Comparison of ENCODE assay signal across 14 mouse cellular contexts in the genomic region with DNA sequence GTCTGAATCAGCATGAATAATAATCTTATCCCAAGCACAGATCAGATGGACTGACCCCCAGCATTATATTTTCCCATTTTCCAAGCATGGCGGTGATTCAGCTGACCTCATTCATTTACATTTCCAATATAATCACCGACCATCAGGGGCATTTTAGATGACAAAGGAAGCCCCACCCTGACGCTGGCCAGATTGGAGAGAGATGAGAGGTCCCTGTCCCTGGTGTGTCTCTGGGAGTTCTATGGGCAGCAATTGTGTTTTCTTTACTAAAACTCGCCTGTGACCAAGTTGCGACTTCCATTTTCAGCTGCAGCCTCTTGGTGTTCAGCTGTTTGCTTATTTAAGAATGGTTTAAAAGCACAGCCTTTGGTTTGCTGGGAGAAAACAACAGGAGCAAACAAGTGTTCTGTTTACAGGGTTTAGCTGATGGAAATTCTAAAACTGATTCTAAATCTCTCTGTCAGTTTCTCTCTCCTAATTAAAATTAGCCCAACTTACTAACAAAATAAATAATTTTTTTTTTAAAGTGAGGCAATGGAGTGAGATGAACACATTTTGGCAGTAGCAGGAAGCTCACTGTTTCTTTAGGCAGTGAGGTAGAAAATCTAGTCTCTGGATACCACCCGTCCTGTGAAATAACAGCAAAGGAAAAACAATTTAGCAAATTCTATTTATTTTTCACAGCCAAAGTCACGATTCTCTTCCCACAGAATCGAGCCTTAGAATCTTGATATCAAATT.
DNase-seq lines count a peak whose midpoint lies in the region; ATAC-seq and TF ChIP-seq lines count a peak whose summit lies in the region.
"Had no signal": no experiment of that assay in that cellular context is flagged by ENCODE, and none has a peak within 500 bp of the region (broad histone marks: within the 10 kb centered on the region; RNA-seq: fewer than 3 reads in every experiment).

No protein-coding gene starts in this region.

- no peak overlapping the region for H3K27ac ChIP-seq in kidney, postnatal 0 days
- no peak overlapping the region for H3K27ac ChIP-seq in forebrain, embryonic 11.5 days (ENCODE audit: low read depth, low read length)
- peak overlapping the region; percentile 66 for H3K27ac ChIP-seq in hindbrain, embryonic 12.5 days
- H3K27ac ChIP-seq in midbrain, postnatal 0 days (ENCODE audit: low read depth, low read length): no peak overlapping the region

- H3K9me3 ChIP-seq in kidney, postnatal 0 days (replicated peaks; ENCODE audit: low read length): no peaks in the 10 kb centered on the region
- H3K9me3 ChIP-seq in forebrain, embryonic 11.5 days (ENCODE audit: control insufficient read depth, low read length): no peaks in the 10 kb centered on the region
- no peaks in the 10 kb centered on the region for H3K9me3 ChIP-seq in hindbrain, embryonic 12.5 days (replicated peaks)
- H3K9me3 ChIP-seq in midbrain, postnatal 0 days (ENCODE audit: low read length): no peaks in the 10 kb centered on the region

- no peak for ATAC-seq in kidney, postnatal 0 days (replicated peaks; ENCODE audit: low FRiP score, low read depth)
- ATAC-seq in forebrain, embryonic 11.5 days (replicated peaks; ENCODE audit: low FRiP score): 0 out of 2 replicates have a peak, but pooled peaks have one; percentile 36
- ATAC-seq in hindbrain, embryonic 12.5 days (ENCODE audit: low FRiP score): 0 out of 2 replicates have a peak, but pooled peaks have one; percentile 35
- ATAC-seq in midbrain, postnatal 0 days (ENCODE audit: low FRiP score): no peak
- ATAC-seq: Patski had no signal

- no peaks in the 10 kb centered on the region for H3K27me3 ChIP-seq in kidney, postnatal 0 days (ENCODE audit: insufficient read depth, low read length)
- H3K27me3 ChIP-seq in forebrain, embryonic 11.5 days (ENCODE audit: control insufficient read depth, insufficient read depth, low read length): no peaks in the 10 kb centered on the region
- no peaks in the 10 kb centered on the region for H3K27me3 ChIP-seq in hindbrain, embryonic 12.5 days
- no peaks in the 10 kb centered on the region for H3K27me3 ChIP-seq in midbrain, postnatal 0 days (ENCODE audit: insufficient read depth, low read length)
- H3K27me3 ChIP-seq: Patski had no signal

- peak overlapping the region; percentile 23; the same call in 1 of the 2 replicates for H3K4me2 ChIP-seq in kidney, postnatal 0 days (ENCODE audit: low read length)
- peak overlapping the region; percentile 26; the same call in 1 of the 2 replicates for H3K4me2 ChIP-seq in forebrain, embryonic 11.5 days (ENCODE audit: low read depth, low read length, severe bottlenecking)
- H3K4me2 ChIP-seq in hindbrain, embryonic 12.5 days (replicated peaks): peak overlapping the region; percentile 19
- H3K4me2 ChIP-seq in midbrain, postnatal 0 days (ENCODE audit: low read depth, low read length, poor library complexity, severe bottlenecking): 0 out of 2 replicates have a peak overlapping the region, but pooled peaks have one; percentile 9
- H3K4me2 ChIP-seq: liver, embryonic 11.5 days had no signal

- WGBS in kidney, postnatal 0 days: 40% methylated on average over 8 of the region's 8 CpGs
- WGBS in forebrain, embryonic 11.5 days: 34% methylated on average over 8 of the region's 8 CpGs
- 27% methylated on average over 8 of the region's 8 CpGs for WGBS in hindbrain, embryonic 12.5 days
- 35% methylated on average over 8 of the region's 8 CpGs for WGBS in midbrain, postnatal 0 days

- H3K36me3 ChIP-seq in kidney, postnatal 0 days (ENCODE audit: insufficient read depth, low read length): no peaks in the 10 kb centered on the region
- no peaks in the 10 kb centered on the region for H3K36me3 ChIP-seq in forebrain, embryonic 11.5 days (ENCODE audit: control insufficient read depth, insufficient read depth, low read length)
- no peaks in the 10 kb centered on the region for H3K36me3 ChIP-seq in hindbrain, embryonic 12.5 days
- no peaks in the 10 kb centered on the region for H3K36me3 ChIP-seq in midbrain, postnatal 0 days (ENCODE audit: insufficient read depth, low read length)

- DNase-seq in kidney, postnatal 0 days (ENCODE audit: low spot score): no peak
- DNase-seq in kidney, adult 18-20 months: no peak
- DNase-seq in forebrain, embryonic 11.5 days (ENCODE audit: low spot score): no peak
- no peak for DNase-seq in midbrain, postnatal 0 days (ENCODE audit: low spot score)
- no peak for DNase-seq in urinary bladder, postnatal 4 days (ENCODE audit: low spot score in 2 of 2)
- no peak for DNase-seq in gastrocnemius, adult 18-20 months (ENCODE audit: low spot score)
- DNase-seq: adrenal gland, postnatal 25 days; cerebellum, adult 9-11 months; gastrocnemius, postnatal 25 days; heart, postnatal 10 days; kidney, postnatal 14 days had no signal

- no peak for TF ChIP-seq CTCF in kidney, postnatal 0 days (IDR thresholded peaks at IDR 0.05; ENCODE audit: low read depth)
- TF ChIP-seq CTCF in midbrain, postnatal 0 days (IDR thresholded peaks at IDR 0.05): no peak

- H3K9ac ChIP-seq in kidney, postnatal 0 days (ENCODE audit: low read depth, low read length): no peak overlapping the region
- H3K9ac ChIP-seq in forebrain, embryonic 11.5 days (ENCODE audit: low read length): no peak overlapping the region
- H3K9ac ChIP-seq in hindbrain, embryonic 12.5 days: 0 out of 2 replicates have a peak overlapping the region, but pooled peaks have one; percentile 4
- no peak overlapping the region for H3K9ac ChIP-seq in midbrain, postnatal 0 days (replicated peaks; ENCODE audit: low read length, poor library complexity, severe bottlenecking)

- H3K4me1 ChIP-seq in kidney, postnatal 0 days (replicated peaks; ENCODE audit: insufficient read depth, low read length): no peaks in the 10 kb centered on the region; the same call in 1 of the 2 replicates
- H3K4me1 ChIP-seq in forebrain, embryonic 11.5 days (replicated peaks; ENCODE audit: control insufficient read depth, insufficient read depth, low read length): no peaks in the 10 kb centered on the region; the same call in 1 of the 2 replicates
- H3K4me1 ChIP-seq in hindbrain, embryonic 12.5 days: peaks cover 22% of the 10 kb centered on the region
- H3K4me1 ChIP-seq in midbrain, postnatal 0 days (ENCODE audit: insufficient read depth, low read length): no peaks in the 10 kb centered on the region; the same call in 1 of the 2 replicates

- no peak overlapping the region for H3K4me3 ChIP-seq in kidney, postnatal 0 days (replicated peaks; ENCODE audit: low read depth, low read length)
- no peak overlapping the region for H3K4me3 ChIP-seq in forebrain, embryonic 11.5 days (ENCODE audit: low read depth, low read length)
- H3K4me3 ChIP-seq in hindbrain, embryonic 12.5 days: no peak overlapping the region
- no peak overlapping the region for H3K4me3 ChIP-seq in midbrain, postnatal 0 days (ENCODE audit: low read depth, low read length)

Comparison
In these comparisons a context has a peak if more than half of its experiments do, and no peak if none do; other contexts are left out.
1. ATAC-seq: peak in forebrain, embryonic 11.5 days (single experiment) and hindbrain, embryonic 12.5 days (single experiment); none in kidney, postnatal 0 days (single experiment) and midbrain, postnatal 0 days (single experiment).
2. Peak in every context shown above with its lines, with median percentiles within 50 percentile points of each other: H3K4me2 ChIP-seq.